Mouse (Mus musculus) adipocyte (in vitro differentiated cells): ENCODE measurements around the gene Igsf9b.
A peak's percentile ranks its signal among the peaks of the same experiment; 100 is the strongest.

Experiments used
- DNase-seq: peaks from one replicate; pipeline ENCODE4 v3.0.0-alpha.2; 2016; ENCODE audit warnings: low spot score

The Igsf9b gene

GRCm38 (mm10) chr9:27298411-27299285 is at the start of gene Igsf9b:
TSS of gene Igsf9b (plus strand) at chr9:27299204.
- DNase-seq: peak; percentile 74

- no peak for DNase-seq
These were observed 46.8 kb upstream of the Igsf9b start for GRCm38 (mm10) chr9:27252034-27252714.

- no peak for DNase-seq
These were observed 42.5 kb upstream of the Igsf9b start for GRCm38 (mm10) chr9:27256454-27256853.

- DNase-seq: no peak
These were observed 38.5 kb upstream of the Igsf9b start for GRCm38 (mm10) chr9:27260378-27260947.

GRCm38 (mm10) chr9:27261905-27262304 is 37.1 kb upstream of the Igsf9b start:
- DNase-seq: peak; percentile 5

- no peak for DNase-seq
These were observed 34.0 kb upstream of the Igsf9b start for GRCm38 (mm10) chr9:27265009-27265408.

- DNase-seq: no peak
These were observed 31.1 kb upstream of the Igsf9b start for GRCm38 (mm10) chr9:27267878-27268277.

- no peak for DNase-seq
These were observed 30.5 kb upstream of the Igsf9b start for GRCm38 (mm10) chr9:27268493-27268892.

- DNase-seq: no peak
These were observed 29.7 kb upstream of the Igsf9b start for GRCm38 (mm10) chr9:27269322-27269721.

GRCm38 (mm10) chr9:27269904-27270303 is 29.1 kb upstream of the Igsf9b start:
- DNase-seq: no peak

GRCm38 (mm10) chr9:27271899-27272298 is 27.1 kb upstream of the Igsf9b start:
- no peak for DNase-seq

GRCm38 (mm10) chr9:27272858-27273257 is 26.1 kb upstream of the Igsf9b start:
- no peak for DNase-seq

GRCm38 (mm10) chr9:27276282-27276839 is 22.6 kb upstream of the Igsf9b start:
- DNase-seq: no peak

GRCm38 (mm10) chr9:27277401-27278087 is 21.5 kb upstream of the Igsf9b start:
- DNase-seq: no peak

- DNase-seq: no peak
These were observed 20.0 kb upstream of the Igsf9b start for GRCm38 (mm10) chr9:27279041-27279440.

- no peak for DNase-seq
These were observed 18.0 kb upstream of the Igsf9b start for GRCm38 (mm10) chr9:27280976-27281375.

- DNase-seq: no peak
These were observed 13.2 kb upstream of the Igsf9b start for GRCm38 (mm10) chr9:27285719-27286249.

GRCm38 (mm10) chr9:27286296-27286695 is 12.7 kb upstream of the Igsf9b start:
- no peak for DNase-seq

- no peak for DNase-seq
These were observed 12.1 kb upstream of the Igsf9b start for GRCm38 (mm10) chr9:27286859-27287258.

- DNase-seq: peak; percentile 8
These were observed 11.6 kb upstream of the Igsf9b start for GRCm38 (mm10) chr9:27287419-27287818.

- DNase-seq: no peak
These were observed 10.6 kb upstream of the Igsf9b start for GRCm38 (mm10) chr9:27288442-27288841.
